Mouse (Mus musculus) lung, postnatal 0 days (tissue): ENCODE results near the gene Mcl1.
"Not testable (repeated sequence)": the region's sequence is repeated elsewhere in the genome, so short reads cannot be mapped to it uniquely, and the experiment has no call there.

Experiments used
- CTCF ChIP-seq: IDR thresholded peaks from 2 replicates; pipeline ENCODE4 v1.5.1; 2016; ENCODE audit warnings: antibody characterized with exemption, mild to moderate bottlenecking
- EP300 ChIP-seq: IDR thresholded peaks from 2 replicates; pipeline ENCODE4 v1.6.1; 2016; ENCODE audit warnings: antibody characterized with exemption, mild to moderate bottlenecking, control low read depth

DNA sequence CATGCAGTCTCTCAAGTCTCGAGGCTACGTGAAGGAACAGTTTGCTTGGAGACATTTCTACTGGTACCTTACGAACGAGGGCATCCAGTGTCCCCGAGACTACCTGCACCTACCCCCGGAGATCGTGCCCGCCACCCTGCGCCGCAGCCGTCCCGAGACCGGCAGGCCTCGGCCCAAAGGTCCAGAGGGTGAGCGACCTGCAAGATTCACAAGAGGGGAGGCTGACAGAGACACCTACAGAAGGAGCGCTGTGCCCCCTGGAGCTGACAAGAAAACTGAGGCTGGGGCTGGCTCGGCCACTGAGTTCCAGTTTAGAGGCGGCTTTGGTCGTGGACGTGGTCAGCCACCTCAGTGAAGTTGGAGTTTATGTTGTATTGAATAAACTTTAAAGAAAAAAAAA lies 36.2 kb upstream of the Mcl1 start:
- not testable (repeated sequence) for TF ChIP-seq EP300, CTCF
